Mouse (Mus musculus) right cerebral cortex, postnatal 36 days (tissue): ENCODE data around the gene Esp3.
"Not testable (repeated sequence)": the region's sequence is repeated elsewhere in the genome, so short reads cannot be mapped to it uniquely, and the experiment has no call there.

Source experiments
- DNase-seq, 2 experiments: peaks; one replicate each; pipeline ENCODE4 v3.0.0; 2022; ENCODE audit warnings: low spot score in 2 of 2, mixed read lengths in 1 of 2

Gene Esp3

GRCm38 (mm10) chr17:40631775-40632174, at the start of gene Esp3:
Esp3 (plus strand) TSS chr17:40632075.
- DNase-seq, result not testable (repeated sequence)

GRCm38 (mm10) chr17:40583906-40584305, 48.0 kb upstream of the Esp3 start:
- DNase-seq, result not testable (repeated sequence)

- DNase-seq, result no peak
Observed at GRCm38 (mm10) chr17:40591297-40591696, 40.6 kb upstream of the Esp3 start.

GRCm38 (mm10) chr17:40598294-40598693, 33.6 kb upstream of the Esp3 start, which contains the start of gene Esp4:
Esp4 (plus strand) TSS chr17:40598594.
- DNase-seq, result no peak

- not testable (repeated sequence) for DNase-seq
Observed at GRCm38 (mm10) chr17:40662118-40662679, 30.3 kb downstream of the Esp3 start.

- not testable (repeated sequence) for DNase-seq
Observed at GRCm38 (mm10) chr17:40663161-40663811, 31.4 kb downstream of the Esp3 start.
